Mouse (Mus musculus) midbrain, postnatal 0 days (tissue): Measurements from ENCODE around the gene Xxylt1. TPM values are rescaled to one million over a fixed set of nuclear protein-coding genes. Genes with fewer than 3 reads are reported as not detected.

Experiments used
- ATAC-seq: fragments of 200-750 bp; cut with Nextera tagmentation; 2 replicates; pipeline ENCODE4 v1.8.0; 2017; ENCODE audit warnings: moderate number of reproducible peaks, mild to moderate bottlenecking, moderate TSS enrichment, moderate library complexity; ENCODE audit not compliant: low FRiP score
- DNase-seq: peaks from one replicate; pipeline ENCODE4 v3.0.0-alpha.2; 2015; ENCODE audit warnings: low spot score
- H3K27ac ChIP-seq: fragments of 300-500 bp; sonication (generic); 2 replicates; pipeline ENCODE4 v1.5.1; 2014; ENCODE audit warnings: low read depth, mild to moderate bottlenecking, low read length, mixed read lengths
- H3K27me3 ChIP-seq: fragments of 300-500 bp; sonication (generic); 2 replicates; pipeline ENCODE4 v1.6.1; 2014; ENCODE audit warnings: low read length, control low read depth, mixed read lengths; ENCODE audit not compliant: insufficient read depth
- H3K36me3 ChIP-seq: fragments of 300-500 bp; sonication (generic); 2 replicates; pipeline ENCODE4 v1.6.1; 2014; ENCODE audit warnings: low read length, control low read depth, mixed read lengths; ENCODE audit not compliant: insufficient read depth
- H3K4me1 ChIP-seq: fragments of 300-500 bp; sonication (generic); 2 replicates; pipeline ENCODE4 v1.6.1; 2014; ENCODE audit warnings: mild to moderate bottlenecking, control low read depth, antibody characterized with exemption, low read length, mixed read lengths; ENCODE audit not compliant: insufficient read depth
- H3K4me2 ChIP-seq: fragments of 300-500 bp; sonication (generic); 2 replicates; pipeline ENCODE4 v1.6.1; 2014; ENCODE audit warnings: low read depth, mild to moderate bottlenecking, low read length, mixed read lengths; ENCODE audit not compliant: poor library complexity, severe bottlenecking
- H3K4me3 ChIP-seq: fragments of 300-500 bp; sonication (generic); 2 replicates; pipeline ENCODE4 v1.5.1; 2014; ENCODE audit warnings: low read depth, mild to moderate bottlenecking, low read length, moderate library complexity
- H3K9ac ChIP-seq: fragments of 300-500 bp; sonication (generic); replicated peaks from 2 replicates; pipeline ENCODE4 v1.6.1; 2014; ENCODE audit warnings: mild to moderate bottlenecking, low read length, moderate library complexity, mixed read lengths; ENCODE audit not compliant: poor library complexity, severe bottlenecking
- H3K9me3 ChIP-seq: fragments of 300-500 bp; sonication (generic); 2 replicates; pipeline ENCODE4 v1.6.1; 2016; ENCODE audit warnings: low read length, control low read depth
- CTCF ChIP-seq: IDR thresholded peaks from 2 replicates; pipeline ENCODE4 v1.5.1; 2016; ENCODE audit warnings: antibody characterized with exemption, mild to moderate bottlenecking
- WGBS: fragments of 180-500 bp; shearing (Covaris S2); extraction: QIAGEN DNeasy Blood & Tissue Kit; methylation state at CpG from one replicate; pipeline ENCODE4 v1.1.7; 2014; 5-methylcytosine and 5-hydroxymethylcytosine counted together
- polyA plus RNA-seq: library from polyadenylated mRNA; unstranded; fragments of >200 nt; fragmentation: Nextera tagmentation; extraction: Ambion mirVana; gene quantifications from 2 replicates; pipeline ENCODE4 v1.2.1, GENCODE M21; 2015
- total RNA-seq: library from RNA; depleted of rRNA; stranded (reverse); fragments of >200 nt; gene quantifications from 2 replicates; pipeline ENCODE4 v1.2.3, GENCODE M21; 2014

Gene Xxylt1
- total and polyA plus RNA-seq, 2 experiments from 2014 or later: 18.2 to 34.5 TPM

DNA sequence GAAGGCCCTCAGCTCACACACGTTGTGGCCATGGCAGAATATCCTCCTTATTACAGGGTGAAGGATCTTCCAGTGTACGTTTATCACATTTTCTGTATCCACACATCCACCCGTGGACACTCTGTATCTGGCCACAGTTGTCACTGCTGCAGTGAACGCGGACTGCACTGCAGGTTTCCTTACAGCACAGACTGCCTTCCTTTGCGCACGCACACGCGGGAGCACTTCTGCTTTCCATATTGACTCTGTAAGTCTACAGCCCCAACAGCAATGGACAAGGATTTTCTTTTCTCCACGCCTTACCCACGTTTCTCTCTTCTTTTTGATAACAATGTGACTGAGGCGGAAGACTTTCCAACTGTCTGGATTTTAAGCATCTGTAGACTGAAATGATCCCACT is 106.7 kb downstream of the Xxylt1 start:
- no peaks in the 10 kb centered on the region for H3K9me3 ChIP-seq
- DNase-seq (no peak), ATAC-seq (no peak)
- 91% methylated on average over 12 of the region's 12 CpGs for WGBS
- H3K4me3 ChIP-seq: no peak overlapping the region
- no peak for TF ChIP-seq CTCF
- no peaks in the 10 kb centered on the region for H3K27me3 ChIP-seq
- no peak overlapping the region for H3K4me2 ChIP-seq
- no peak overlapping the region for H3K27ac ChIP-seq
- no peaks in the 10 kb centered on the region for H3K36me3 ChIP-seq
- H3K4me1 ChIP-seq: peaks cover 3% of the 10 kb centered on the region; the same call in 1 of the 2 replicates
- H3K9ac ChIP-seq: no peak overlapping the region

DNA sequence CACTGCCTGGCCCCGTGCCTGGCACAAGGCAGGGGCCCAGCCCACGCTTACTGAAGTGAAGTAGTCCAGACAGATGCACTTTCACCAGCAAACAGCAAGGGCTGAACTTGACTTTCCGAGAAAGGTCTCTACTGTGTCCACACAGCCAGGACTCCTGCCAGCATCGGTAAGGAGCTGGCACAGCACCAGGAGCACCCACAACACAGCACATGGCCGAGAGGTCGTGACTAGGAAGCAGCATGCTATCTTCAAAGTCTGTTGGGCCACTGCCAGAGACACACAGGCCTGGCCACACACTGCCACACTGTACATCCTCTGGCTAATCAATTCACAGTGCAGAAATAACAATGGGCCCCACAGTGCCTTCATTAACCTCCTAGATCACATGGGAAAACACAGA is 107.8 kb downstream of the Xxylt1 start:
- DNase-seq (no peak), ATAC-seq (no peak)
- H3K27me3 ChIP-seq: no peaks in the 10 kb centered on the region
- H3K27ac ChIP-seq: no peak overlapping the region
- H3K4me3 ChIP-seq: no peak overlapping the region
- 55% methylated on average over 6 of the region's 6 CpGs for WGBS
- TF ChIP-seq CTCF: no peak
- H3K36me3 ChIP-seq: no peaks in the 10 kb centered on the region
- H3K4me2 ChIP-seq: no peak overlapping the region
- H3K9me3 ChIP-seq: no peaks in the 10 kb centered on the region
- no peak overlapping the region for H3K9ac ChIP-seq
- H3K4me1 ChIP-seq: peaks cover 3% of the 10 kb centered on the region; the same call in 1 of the 2 replicates

DNA sequence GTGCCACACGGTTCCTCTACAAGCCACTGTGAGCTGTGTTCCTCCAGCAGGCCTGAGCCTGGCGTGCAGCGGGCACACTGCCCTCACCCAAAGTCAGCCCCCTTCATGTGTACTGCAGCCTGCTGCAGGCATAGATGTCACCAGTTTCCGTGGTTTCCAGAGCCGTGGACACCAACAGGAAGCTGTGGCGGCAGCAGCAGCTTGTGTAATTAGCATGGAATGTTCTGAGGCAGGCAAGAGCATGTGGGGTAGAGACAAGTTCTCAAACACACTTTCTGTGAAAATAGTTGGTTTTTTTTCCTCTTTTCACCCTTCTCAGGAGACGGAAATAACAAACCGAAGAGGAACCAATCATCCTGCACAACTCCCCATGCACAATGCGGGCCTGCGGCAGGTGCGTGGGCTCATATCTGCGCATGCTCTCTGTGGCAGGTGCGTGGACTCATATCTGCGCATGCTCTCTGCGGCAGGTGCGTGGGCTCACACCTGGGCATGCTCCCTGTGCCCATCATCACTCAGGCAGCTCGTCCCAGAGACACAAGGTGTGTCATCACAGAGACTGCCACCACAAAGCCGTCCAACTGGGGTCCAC is 109.2 kb downstream of the Xxylt1 start:
- TF ChIP-seq CTCF: no peak
- no peaks in the 10 kb centered on the region for H3K9me3 ChIP-seq
- no peak overlapping the region for H3K9ac ChIP-seq
- H3K4me3 ChIP-seq: no peak overlapping the region
- H3K27me3 ChIP-seq: no peaks in the 10 kb centered on the region
- no peak overlapping the region for H3K4me2 ChIP-seq
- peaks cover 3% of the 10 kb centered on the region; the same call in 1 of the 2 replicates for H3K4me1 ChIP-seq
- ATAC-seq: no peak
- no peaks in the 10 kb centered on the region for H3K36me3 ChIP-seq
- WGBS: 88% methylated on average over 18 of the region's 18 CpGs
- no peak overlapping the region for H3K27ac ChIP-seq
- no peak for DNase-seq

DNA sequence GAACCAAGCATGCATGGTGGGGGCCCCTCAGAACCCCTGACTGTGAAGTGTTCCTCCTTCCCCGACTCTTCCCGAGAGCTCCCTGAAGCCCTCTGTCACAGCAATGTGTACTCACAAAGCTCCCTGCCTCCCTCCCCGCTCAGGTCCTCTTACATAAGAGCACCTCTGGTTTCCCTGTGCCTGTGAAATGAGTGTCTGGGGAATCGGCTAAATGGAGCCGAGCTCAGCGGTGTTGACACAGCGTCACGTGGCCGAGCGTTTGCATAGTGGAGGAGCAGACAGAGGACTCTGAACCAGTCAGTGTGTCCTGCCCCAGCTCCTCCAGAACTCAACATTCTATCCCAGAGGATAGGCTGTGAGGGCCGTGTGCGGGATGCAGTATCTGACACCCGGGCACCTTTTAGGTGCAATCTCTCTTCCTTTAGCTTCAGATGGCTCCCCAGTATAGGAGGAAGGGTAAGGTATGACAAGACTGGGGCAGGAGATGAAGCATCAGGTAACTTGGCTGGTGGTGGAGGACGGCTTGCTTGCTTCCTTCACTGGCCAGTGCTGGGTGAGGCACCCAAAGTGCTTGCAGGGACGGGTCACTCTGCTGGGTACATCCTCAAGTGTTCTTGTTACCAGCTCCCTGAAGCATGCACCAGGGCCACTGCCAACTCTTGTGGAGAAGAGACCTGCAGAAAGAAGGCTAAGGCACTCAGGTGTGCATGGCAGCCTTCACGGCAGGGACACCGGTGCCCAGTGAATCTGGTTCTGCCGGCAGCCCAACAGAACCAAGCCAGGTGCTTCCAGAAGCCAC is 111.8 kb downstream of the Xxylt1 start:
- Histone ChIP-seq H3K4me1 (0 out of 2 replicates have a peak, but pooled peaks cover 3% of the 10 kb centered on the region), H3K27me3 (no peaks in the 10 kb centered on the region), H3K9me3 (no peaks in the 10 kb centered on the region), H3K4me2 (no peak overlapping the region), H3K4me3 (no peak overlapping the region), H3K9ac (no peak overlapping the region), H3K36me3 (no peaks in the 10 kb centered on the region), H3K27ac (no peak overlapping the region)
- TF ChIP-seq CTCF: no peak
- WGBS: 70% methylated on average over 18 of the region's 18 CpGs
- ATAC-seq (no peak), DNase-seq (no peak)

DNA sequence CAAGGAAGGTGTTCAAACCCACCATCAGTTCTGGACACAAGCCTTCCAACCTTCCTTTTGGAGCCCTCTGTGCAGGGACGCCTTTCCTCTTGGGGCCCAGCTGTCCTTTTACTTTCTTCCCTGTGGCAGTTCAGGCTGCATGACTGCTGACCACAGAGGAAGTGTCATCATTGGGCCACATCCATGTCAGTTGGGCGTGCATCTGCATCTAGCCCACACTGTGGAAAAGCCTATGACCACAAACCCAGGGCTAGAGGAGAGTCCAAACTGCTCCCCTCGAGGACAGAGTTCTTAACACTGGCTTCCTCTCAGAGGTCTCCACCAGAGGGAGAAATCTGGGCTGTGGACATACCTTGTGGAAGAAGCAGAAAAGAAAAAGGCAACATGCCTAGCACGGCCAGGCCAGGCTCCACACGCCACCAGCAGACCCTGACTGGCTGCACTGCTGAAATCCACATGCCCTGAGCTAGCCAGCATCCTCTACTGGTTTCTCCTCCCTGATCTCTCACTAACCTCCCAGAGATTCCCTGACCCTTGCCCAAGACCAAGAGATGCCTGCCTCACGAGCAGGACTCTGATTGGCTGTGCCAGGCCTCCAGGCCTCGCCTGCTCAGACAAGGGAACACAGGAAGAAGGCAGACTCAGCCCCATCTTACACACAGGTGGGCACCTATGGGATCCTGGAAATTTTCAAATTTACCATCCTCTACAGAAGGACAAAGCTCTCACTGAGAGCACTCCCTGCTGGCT is 112.7 kb downstream of the Xxylt1 start:
- Histone ChIP-seq H3K9me3 (no peaks in the 10 kb centered on the region), H3K4me2 (no peak overlapping the region), H3K9ac (no peak overlapping the region), H3K27ac (no peak overlapping the region), H3K27me3 (no peaks in the 10 kb centered on the region), H3K4me3 (no peak overlapping the region), H3K36me3 (no peaks in the 10 kb centered on the region), H3K4me1 (0 out of 2 replicates have a peak, but pooled peaks cover 3% of the 10 kb centered on the region)
- DNase-seq (no peak), ATAC-seq (no peak)
- TF ChIP-seq CTCF: peak; percentile 27; the same call in 1 of the 2 replicates
- 91% methylated on average over 7 of the region's 7 CpGs for WGBS
